Mouse (Mus musculus): ENCODE results near the gene Gm20388. TPM values are rescaled to one million over a fixed set of nuclear protein-coding genes. Genes with fewer than 3 reads are reported as not detected.

Gene Gm20388
- polyA plus RNA-seq, 1 experiment, result 28.1 TPM

DNA sequence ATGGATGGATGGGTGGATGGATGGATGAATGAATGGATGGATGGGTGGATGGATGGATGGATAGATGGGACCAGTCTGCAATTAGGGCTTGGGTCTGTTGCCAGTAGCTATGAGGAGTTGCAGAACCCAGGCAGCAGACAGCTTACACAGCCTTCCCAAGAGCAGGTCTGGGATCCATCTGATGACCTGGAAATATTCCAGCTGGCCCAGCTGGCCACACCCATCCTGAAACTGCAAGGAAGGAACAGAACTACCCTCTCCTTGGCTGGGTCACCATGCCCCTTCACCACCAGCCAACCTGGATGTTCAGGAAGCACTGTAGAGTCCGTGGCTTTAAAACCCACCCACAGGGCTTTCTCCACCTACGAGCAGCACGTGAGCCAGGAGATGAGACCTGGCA lies 2240.9 kb downstream of the Gm20388 start:
- Histone ChIP-seq H3K4me3 (ENCODE audit: low read depth, low read length) (no peak overlapping the region), H3K9ac (ENCODE audit: low read depth, poor library complexity, severe bottlenecking) (no peak overlapping the region), H3K27ac (ENCODE audit: insufficient read depth, low read length) (no peak overlapping the region), H3K27me3 (ENCODE audit: control insufficient read depth, insufficient read depth, low read length, poor library complexity, severe bottlenecking) (no peaks in the 10 kb centered on the region), H3K9me3 (replicated peaks; ENCODE audit: control insufficient read depth, insufficient read depth, low read length, poor library complexity, severe bottlenecking) (no peaks in the 10 kb centered on the region), H3K36me3 (ENCODE audit: control insufficient read depth, insufficient read depth, low read length, poor library complexity, severe bottlenecking) (no peaks in the 10 kb centered on the region), H3K4me1 (ENCODE audit: control insufficient read depth, insufficient read depth, low read length) (no peaks in the 10 kb centered on the region)
- no peak for TF ChIP-seq CTCF (IDR thresholded peaks at IDR 0.05; ENCODE audit: low read depth, low read length)
- no peak for TF ChIP-seq EP300 (IDR thresholded peaks at IDR 0.05; ENCODE audit: insufficient read depth, low read depth, low read length)
- no peak for TF ChIP-seq POLR2A (IDR thresholded peaks at IDR 0.05; ENCODE audit: insufficient read depth, low read length)

DNA sequence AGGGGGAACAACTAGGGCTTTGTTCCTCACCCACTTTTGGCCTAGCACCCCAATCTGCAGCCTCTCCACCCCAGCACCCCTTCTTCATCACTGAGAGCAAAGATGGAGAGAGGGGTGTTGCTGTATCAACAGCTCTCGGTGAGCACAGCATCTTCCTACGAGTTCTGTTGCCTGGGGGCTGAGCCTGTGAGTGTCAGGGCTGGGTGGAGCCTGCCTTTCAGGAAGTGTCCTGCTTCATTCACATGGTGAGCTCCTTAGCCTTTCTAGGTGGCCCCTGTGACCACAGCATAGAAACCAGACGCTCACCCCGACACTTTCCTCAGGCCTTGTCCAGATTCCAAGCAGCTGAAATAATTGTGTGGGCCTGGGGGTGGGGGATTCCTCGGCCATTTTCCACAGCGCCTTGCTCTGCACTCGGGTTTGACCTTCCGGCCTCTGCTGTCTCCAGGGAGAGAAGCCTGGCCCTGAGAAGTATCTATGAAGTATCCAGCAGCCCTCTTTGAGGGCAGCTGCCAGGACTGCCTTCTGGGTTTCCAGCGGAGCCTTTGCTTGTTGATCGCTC lies 2244.5 kb downstream of the Gm20388 start:
- H3K27ac ChIP-seq (ENCODE audit: insufficient read depth, low read length), result no peak overlapping the region
- H3K27me3 ChIP-seq (ENCODE audit: control insufficient read depth, insufficient read depth, low read length, poor library complexity, severe bottlenecking), result no peaks in the 10 kb centered on the region
- H3K9ac ChIP-seq (ENCODE audit: low read depth, poor library complexity, severe bottlenecking), result no peak overlapping the region
- H3K36me3 ChIP-seq (ENCODE audit: control insufficient read depth, insufficient read depth, low read length, poor library complexity, severe bottlenecking), result no peaks in the 10 kb centered on the region
- TF ChIP-seq EP300 (IDR thresholded peaks at IDR 0.05; ENCODE audit: insufficient read depth, low read depth, low read length) (no peak), POLR2A (IDR thresholded peaks at IDR 0.05; ENCODE audit: insufficient read depth, low read length) (no peak), CTCF (IDR thresholded peaks at IDR 0.05; ENCODE audit: low read depth, low read length) (no peak)
- H3K4me3 ChIP-seq (ENCODE audit: low read depth, low read length), result no peak overlapping the region
- H3K4me1 ChIP-seq (ENCODE audit: control insufficient read depth, insufficient read depth, low read length), result no peaks in the 10 kb centered on the region
- no peaks in the 10 kb centered on the region for H3K9me3 ChIP-seq (replicated peaks; ENCODE audit: control insufficient read depth, insufficient read depth, low read length, poor library complexity, severe bottlenecking)

- no peaks in the 10 kb centered on the region for H3K4me1 ChIP-seq (ENCODE audit: control insufficient read depth, insufficient read depth, low read length)
- H3K27me3 ChIP-seq (ENCODE audit: control insufficient read depth, insufficient read depth, low read length, poor library complexity, severe bottlenecking), result no peaks in the 10 kb centered on the region
- H3K4me3 ChIP-seq (ENCODE audit: low read depth, low read length), result no peak overlapping the region
- TF ChIP-seq CTCF (IDR thresholded peaks at IDR 0.05; ENCODE audit: low read depth, low read length) (no peak), EP300 (IDR thresholded peaks at IDR 0.05; ENCODE audit: insufficient read depth, low read depth, low read length) (no peak), POLR2A (IDR thresholded peaks at IDR 0.05; ENCODE audit: insufficient read depth, low read length) (no peak)
- no peak overlapping the region for H3K27ac ChIP-seq (ENCODE audit: insufficient read depth, low read length)
- H3K36me3 ChIP-seq (ENCODE audit: control insufficient read depth, insufficient read depth, low read length, poor library complexity, severe bottlenecking), result no peaks in the 10 kb centered on the region
- no peaks in the 10 kb centered on the region for H3K9me3 ChIP-seq (replicated peaks; ENCODE audit: control insufficient read depth, insufficient read depth, low read length, poor library complexity, severe bottlenecking)
- no peak overlapping the region for H3K9ac ChIP-seq (ENCODE audit: low read depth, poor library complexity, severe bottlenecking)
Observed at GRCm38 (mm10) chr8:122155964-122156363, 2245.3 kb downstream of the Gm20388 start.

- no peaks in the 10 kb centered on the region for H3K4me1 ChIP-seq (ENCODE audit: control insufficient read depth, insufficient read depth, low read length)
- H3K36me3 ChIP-seq (ENCODE audit: control insufficient read depth, insufficient read depth, low read length, poor library complexity, severe bottlenecking), result no peaks in the 10 kb centered on the region
- no peaks in the 10 kb centered on the region for H3K27me3 ChIP-seq (ENCODE audit: control insufficient read depth, insufficient read depth, low read length, poor library complexity, severe bottlenecking)
- no peaks in the 10 kb centered on the region for H3K9me3 ChIP-seq (replicated peaks; ENCODE audit: control insufficient read depth, insufficient read depth, low read length, poor library complexity, severe bottlenecking)
- no peak overlapping the region for H3K27ac ChIP-seq (ENCODE audit: insufficient read depth, low read length)
- no peak overlapping the region for H3K4me3 ChIP-seq (ENCODE audit: low read depth, low read length)
- H3K9ac ChIP-seq (ENCODE audit: low read depth, poor library complexity, severe bottlenecking), result no peak overlapping the region
- no peak for TF ChIP-seq POLR2A (IDR thresholded peaks at IDR 0.05; ENCODE audit: insufficient read depth, low read length)
- TF ChIP-seq EP300 (IDR thresholded peaks at IDR 0.05; ENCODE audit: insufficient read depth, low read depth, low read length), result no peak
- TF ChIP-seq CTCF (IDR thresholded peaks at IDR 0.05; ENCODE audit: low read depth, low read length), result no peak
Observed at GRCm38 (mm10) chr8:122157689-122158088, 2247.0 kb downstream of the Gm20388 start.

- no peaks in the 10 kb centered on the region for H3K9me3 ChIP-seq (replicated peaks; ENCODE audit: control insufficient read depth, insufficient read depth, low read length, poor library complexity, severe bottlenecking)
- H3K27me3 ChIP-seq (ENCODE audit: control insufficient read depth, insufficient read depth, low read length, poor library complexity, severe bottlenecking), result no peaks in the 10 kb centered on the region
- TF ChIP-seq POLR2A (IDR thresholded peaks at IDR 0.05; ENCODE audit: insufficient read depth, low read length) (no peak), EP300 (IDR thresholded peaks at IDR 0.05; ENCODE audit: insufficient read depth, low read depth, low read length) (no peak), CTCF (IDR thresholded peaks at IDR 0.05; ENCODE audit: low read depth, low read length) (no peak)
- H3K4me3 ChIP-seq (ENCODE audit: low read depth, low read length), result no peak overlapping the region
- H3K36me3 ChIP-seq (ENCODE audit: control insufficient read depth, insufficient read depth, low read length, poor library complexity, severe bottlenecking), result no peaks in the 10 kb centered on the region
- H3K9ac ChIP-seq (ENCODE audit: low read depth, poor library complexity, severe bottlenecking), result no peak overlapping the region
- H3K27ac ChIP-seq (ENCODE audit: insufficient read depth, low read length), result no peak overlapping the region
- H3K4me1 ChIP-seq (ENCODE audit: control insufficient read depth, insufficient read depth, low read length), result no peaks in the 10 kb centered on the region
Observed at GRCm38 (mm10) chr8:122160165-122160564, 2249.5 kb downstream of the Gm20388 start.

DNA sequence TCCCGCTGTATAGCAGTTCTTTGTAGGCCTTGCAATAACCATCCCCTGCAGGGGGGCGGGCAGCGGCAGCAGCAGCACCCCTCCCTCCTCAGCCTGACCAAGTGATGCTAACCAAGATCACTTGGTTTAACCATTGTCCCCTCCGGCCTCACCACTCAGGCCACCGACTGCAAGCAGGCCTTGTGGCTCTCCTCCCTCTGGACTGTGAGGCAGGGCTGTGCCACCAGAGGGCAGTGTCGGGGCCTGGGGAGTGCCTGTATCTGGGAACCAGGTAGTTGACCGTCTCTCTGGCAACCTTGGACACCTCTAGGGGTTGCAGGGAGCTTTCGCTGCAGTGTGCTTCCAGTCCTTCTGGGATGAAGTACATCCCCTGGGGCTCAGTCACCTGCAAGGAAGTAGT lies 2252.4 kb downstream of the Gm20388 start:
- TF ChIP-seq POLR2A (IDR thresholded peaks at IDR 0.05; ENCODE audit: insufficient read depth, low read length) (no peak), EP300 (IDR thresholded peaks at IDR 0.05; ENCODE audit: insufficient read depth, low read depth, low read length) (no peak), CTCF (IDR thresholded peaks at IDR 0.05; ENCODE audit: low read depth, low read length) (peak; percentile 98)
- H3K27me3 ChIP-seq (ENCODE audit: control insufficient read depth, insufficient read depth, low read length, poor library complexity, severe bottlenecking), result no peaks in the 10 kb centered on the region
- H3K27ac ChIP-seq (ENCODE audit: insufficient read depth, low read length), result no peak overlapping the region
- no peak overlapping the region for H3K9ac ChIP-seq (ENCODE audit: low read depth, poor library complexity, severe bottlenecking)
- no peaks in the 10 kb centered on the region for H3K36me3 ChIP-seq (ENCODE audit: control insufficient read depth, insufficient read depth, low read length, poor library complexity, severe bottlenecking)
- H3K4me1 ChIP-seq (ENCODE audit: control insufficient read depth, insufficient read depth, low read length), result no peaks in the 10 kb centered on the region
- H3K4me3 ChIP-seq (ENCODE audit: low read depth, low read length), result no peak overlapping the region
- H3K9me3 ChIP-seq (replicated peaks; ENCODE audit: control insufficient read depth, insufficient read depth, low read length, poor library complexity, severe bottlenecking), result no peaks in the 10 kb centered on the region

Measured in ES-Bruce4 (cell line).